Mouse (Mus musculus) olfactory bulb, adult 2 months (tissue): ENCODE measurements around the gene Cpox.

Experiments
- CTCF ChIP-seq: fragments of 200-500 bp; IDR thresholded peaks from 2 replicates; pipeline ENCODE4 v1.5.1; 2012; ENCODE audit warnings: low read depth, mild to moderate bottlenecking, low read length, moderate library complexity; ENCODE audit not compliant: insufficient read depth
- POLR2A ChIP-seq: fragments of 200-500 bp; IDR thresholded peaks from 2 replicates; pipeline ENCODE4 v1.6.1; 2012; ENCODE audit warnings: mild to moderate bottlenecking, low read depth, low read length, moderate library complexity; ENCODE audit not compliant: insufficient read depth

DNA sequence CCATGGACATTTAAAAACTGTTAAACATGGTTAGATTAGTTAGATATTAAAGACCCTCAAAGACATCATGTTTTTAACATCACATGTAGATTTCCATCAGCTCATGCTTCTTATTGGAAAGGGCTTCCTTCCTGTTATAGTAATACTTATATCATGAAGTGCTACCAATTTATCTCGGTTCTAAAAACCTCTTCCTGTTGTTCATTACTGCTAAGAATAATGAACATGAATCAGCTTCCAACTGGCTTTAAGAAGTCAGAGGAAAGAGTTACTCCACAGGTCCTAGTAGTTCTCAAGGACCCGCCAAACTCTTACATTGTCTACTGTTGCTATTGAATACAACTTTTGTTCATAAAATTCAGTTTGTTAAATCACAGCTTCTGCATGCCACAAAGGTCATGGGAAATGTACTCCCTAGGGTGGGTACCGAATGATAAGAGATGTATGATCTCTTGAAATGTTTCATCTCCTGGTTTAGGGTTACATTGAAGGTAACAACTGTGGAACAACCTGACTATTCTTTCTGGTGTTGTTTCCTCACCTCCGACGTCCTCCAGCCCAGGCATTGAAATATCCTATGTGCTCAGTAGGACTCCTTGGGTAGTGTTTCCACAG is 19.6 kb downstream of the Cpox start:
- TF ChIP-seq POLR2A (no peak), CTCF (no peak)
